Mouse (Mus musculus): ENCODE measurements at regions not wholly inside any gene's neighbourhood (a gene's known extent, or its start where the extent isn't known, plus 50 kb on each side); places are given as distances from the start of the nearest gene placed in this dataset.

- TF ChIP-seq CTCF (conservative IDR thresholded peaks at IDR 0.05; ENCODE audit: insufficient read depth, insufficient read length, low read depth, low read length) (no peak), POLR2A (IDR thresholded peaks at IDR 0.05; ENCODE audit: low read depth, low read length) (no peak)
Observed at GRCm38 (mm10) chr1:79978156-79978555, 117.2 kb upstream of the Serpine2 start.

All from kidney, adult 2 months (tissue).